Mouse (Mus musculus) E14TG2a.4 (cell line): ENCODE results near the gene Scp2.
"Not testable (repeated sequence)": the region's sequence is repeated elsewhere in the genome, so short reads cannot be mapped to it uniquely, and the experiment has no call there.

Source experiments
- H3K27me3 ChIP-seq: 2 replicates; pipeline ENCODE4 v1.6.1; 2014; ENCODE audit warnings: low read length, control low read depth; ENCODE audit not compliant: insufficient read depth
- H3K36me3 ChIP-seq: 2 replicates; pipeline ENCODE4 v1.6.1; 2014; ENCODE audit warnings: low read length, control low read depth; ENCODE audit not compliant: insufficient read depth
- H3K4me1 ChIP-seq: replicated peaks from 2 replicates; pipeline ENCODE4 v1.6.1; 2014; ENCODE audit warnings: low read depth, low read length, control low read depth
- H3K4me3 ChIP-seq: replicated peaks from 2 replicates; pipeline ENCODE4 v1.5.1; 2014; ENCODE audit warnings: mild to moderate bottlenecking, low read length
- H3K9me3 ChIP-seq: 2 replicates; pipeline ENCODE4 v1.6.1; 2014; ENCODE audit warnings: low read length, control low read depth
- CTCF ChIP-seq: conservative IDR thresholded peaks from 2 replicates; pipeline ENCODE4 v1.5.1; 2014; ENCODE audit warnings: low read length
- NANOG ChIP-seq: IDR thresholded peaks from 2 replicates; pipeline ENCODE4 v1.6.1; 2014; ENCODE audit warnings: borderline replicate concordance, low read length, mixed read lengths
- POU5F1 ChIP-seq: IDR thresholded peaks from 2 replicates; pipeline ENCODE4 v1.6.1; 2014; ENCODE audit warnings: low read length, borderline replicate concordance

Gene Scp2

GRCm38 (mm10) chr4:108143778-108144177 lies 1.0 kb downstream of the Scp2 start:
- TF ChIP-seq NANOG (no peak), CTCF (no peak), POU5F1 (no peak)
- peaks cover 43% of the 10 kb centered on the region for H3K9me3 ChIP-seq

GRCm38 (mm10) chr4:108143178-108143577 lies 1.6 kb downstream of the Scp2 start:
- H3K27me3 ChIP-seq, H3K4me1 ChIP-seq, H3K4me3 ChIP-seq, H3K36me3 ChIP-seq: not testable (repeated sequence)
- H3K9me3 ChIP-seq = peaks cover 43% of the 10 kb centered on the region

More at GRCm38 (mm10) chr4:108143778-108144177, 1.0 kb downstream of the Scp2 start:
- Histone ChIP-seq H3K4me1 (no peaks in the 10 kb centered on the region), H3K4me3 (no peak overlapping the region), H3K27me3 (no peaks in the 10 kb centered on the region), H3K36me3 (no peaks in the 10 kb centered on the region)

GRCm38 (mm10) chr4:108136938-108137337 lies 7.9 kb downstream of the Scp2 start:
- no peaks in the 10 kb centered on the region for H3K27me3 ChIP-seq
- H3K36me3 ChIP-seq = no peaks in the 10 kb centered on the region
- TF ChIP-seq NANOG = no peak
- no peak for TF ChIP-seq POU5F1
- no peak for TF ChIP-seq CTCF
- H3K4me3 ChIP-seq = no peak overlapping the region
- no peaks in the 10 kb centered on the region for H3K4me1 ChIP-seq
- peaks cover 9% of the 10 kb centered on the region for H3K9me3 ChIP-seq

DNA sequence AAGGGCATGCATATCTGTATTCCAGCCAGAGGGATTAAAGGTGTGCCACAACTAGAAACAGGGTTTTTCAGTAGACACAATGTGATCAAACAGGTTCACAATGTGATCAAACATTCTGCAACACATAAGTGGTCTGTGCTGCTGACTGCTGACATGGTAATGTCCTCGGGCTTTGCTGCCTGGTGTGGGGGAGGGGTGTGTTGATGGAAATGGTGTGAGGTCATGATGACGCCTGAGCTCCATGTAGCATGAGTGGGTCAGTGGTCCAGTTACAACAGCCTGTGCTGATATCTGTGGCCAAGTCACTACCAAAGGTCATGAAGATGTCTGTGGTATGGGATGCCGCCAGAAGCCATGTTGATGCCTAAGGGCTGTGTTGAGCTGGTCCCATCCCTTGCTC lies 14.3 kb downstream of the Scp2 start:
- H3K9me3 ChIP-seq = peaks cover 13% of the 10 kb centered on the region
- no peak overlapping the region for H3K4me3 ChIP-seq
- H3K36me3 ChIP-seq = no peaks in the 10 kb centered on the region
- TF ChIP-seq POU5F1 = no peak
- no peak for TF ChIP-seq NANOG
- TF ChIP-seq CTCF = no peak
- no peaks in the 10 kb centered on the region for H3K27me3 ChIP-seq
- no peaks in the 10 kb centered on the region for H3K4me1 ChIP-seq

GRCm38 (mm10) chr4:108128339-108128738 lies 16.5 kb downstream of the Scp2 start:
- Histone ChIP-seq H3K9me3 (peaks cover 13% of the 10 kb centered on the region), H3K4me3 (no peak overlapping the region), H3K4me1 (no peaks in the 10 kb centered on the region), H3K36me3 (no peaks in the 10 kb centered on the region), H3K27me3 (no peaks in the 10 kb centered on the region)
- no peak for TF ChIP-seq CTCF
- no peak for TF ChIP-seq POU5F1
- TF ChIP-seq NANOG = no peak

DNA sequence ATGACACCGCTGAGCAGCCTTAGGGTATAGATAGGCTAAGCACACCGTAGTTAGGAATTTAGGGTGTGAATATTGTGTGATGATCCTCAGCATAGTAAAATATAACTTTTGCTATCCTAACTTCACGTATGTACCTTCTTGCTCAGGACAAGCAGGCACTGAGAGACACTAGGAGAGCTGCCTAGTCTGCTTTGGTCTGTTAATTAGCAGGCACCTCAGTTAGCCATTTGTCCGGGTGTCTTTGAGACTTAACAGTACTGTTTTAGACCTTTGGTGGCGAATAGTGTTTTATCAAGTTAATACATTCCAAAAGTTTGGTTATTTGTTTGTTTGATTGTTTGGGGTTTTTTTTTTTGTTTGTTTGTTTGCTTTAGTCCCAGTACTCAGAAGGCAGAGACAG lies 17.3 kb downstream of the Scp2 start:
- TF ChIP-seq POU5F1 (no peak), NANOG (no peak), CTCF (no peak)
- Histone ChIP-seq H3K4me3 (no peak overlapping the region), H3K4me1 (no peaks in the 10 kb centered on the region), H3K36me3 (no peaks in the 10 kb centered on the region), H3K9me3 (peaks cover 12% of the 10 kb centered on the region), H3K27me3 (no peaks in the 10 kb centered on the region)

- TF ChIP-seq POU5F1 = no peak
- TF ChIP-seq NANOG = no peak
- no peak for TF ChIP-seq CTCF
- Histone ChIP-seq H3K4me1 (no peaks in the 10 kb centered on the region), H3K36me3 (no peaks in the 10 kb centered on the region)
Observed at GRCm38 (mm10) chr4:108126260-108126659, 18.5 kb downstream of the Scp2 start.

DNA sequence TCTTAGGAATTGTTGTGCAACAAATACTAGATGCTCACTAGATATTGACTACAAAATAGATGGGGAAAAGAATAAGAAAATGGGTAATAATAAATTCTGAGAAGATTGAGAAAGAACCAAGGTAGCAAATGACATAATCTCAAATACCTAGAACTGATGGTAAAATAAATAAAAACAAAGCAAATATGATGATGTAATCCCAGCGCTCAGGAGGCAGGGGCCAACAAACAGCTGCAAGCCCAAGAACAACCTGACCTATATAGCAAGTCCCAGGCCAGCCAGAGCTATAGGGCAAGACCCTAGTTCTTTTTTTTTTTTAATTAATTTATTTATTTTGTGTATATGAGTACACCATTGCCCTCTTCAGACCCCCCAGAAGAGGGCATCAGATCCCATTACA lies 20.7 kb downstream of the Scp2 start:
- no peaks in the 10 kb centered on the region for H3K4me1 ChIP-seq
- H3K27me3 ChIP-seq = no peaks in the 10 kb centered on the region
- no peak for TF ChIP-seq CTCF
- H3K36me3 ChIP-seq = no peaks in the 10 kb centered on the region
- H3K4me3 ChIP-seq = no peak overlapping the region
- H3K9me3 ChIP-seq = no peaks in the 10 kb centered on the region

More at GRCm38 (mm10) chr4:108126260-108126659, 18.5 kb downstream of the Scp2 start:
- H3K4me3 ChIP-seq = no peak overlapping the region
- 0 out of 2 replicates have a peak, but pooled peaks cover 9% of the 10 kb centered on the region for H3K9me3 ChIP-seq
- H3K27me3 ChIP-seq = no peaks in the 10 kb centered on the region

- Histone ChIP-seq H3K36me3 (no peaks in the 10 kb centered on the region), H3K4me1 (peaks cover 11% of the 10 kb centered on the region), H3K27me3 (no peaks in the 10 kb centered on the region), H3K9me3 (no peaks in the 10 kb centered on the region), H3K4me3 (peak overlapping the region; percentile 82)
- no peak for TF ChIP-seq CTCF
- TF ChIP-seq POU5F1 = no peak
- TF ChIP-seq NANOG = no peak
Observed at GRCm38 (mm10) chr4:108117924-108118876, 26.6 kb downstream of the Scp2 start.
